Mouse (Mus musculus): ENCODE data around the gene Pirt. TPM values are rescaled to one million over a fixed set of nuclear protein-coding genes. Genes with fewer than 3 reads are reported as not detected.

Pirt gene
- total RNA-seq (2021): 1 to 10 TPM; 1.3 to 1.4 TPM
- long read RNA-seq: 0 reads

GRCm38 (mm10) chr11:66911811-66912210, at the start of gene Pirt:
Gene Pirt (plus strand): TSS chr11:66911981.
- no peak for DNase-seq (ENCODE audit: low spot score in 2 of 2)

- peak; percentile 16 to 27 for DNase-seq (ENCODE audit: low spot score in 2 of 2)
Measured at GRCm38 (mm10) chr11:66871701-66872100, 40.1 kb upstream of the Pirt start.

- no peak for DNase-seq (ENCODE audit: low spot score in 2 of 2)
Measured at GRCm38 (mm10) chr11:66872773-66873470, 38.9 kb upstream of the Pirt start.

GRCm38 (mm10) chr11:66881291-66881690, 30.5 kb upstream of the Pirt start:
- no peak for DNase-seq (ENCODE audit: low spot score in 2 of 2)

GRCm38 (mm10) chr11:66882224-66883040, 29.3 kb upstream of the Pirt start:
- DNase-seq (ENCODE audit: low spot score in 2 of 2): peak in 1 of 2 experiments; percentile 9

- DNase-seq (ENCODE audit: low spot score in 2 of 2): no peak
Measured at GRCm38 (mm10) chr11:66892536-66892935, 19.2 kb upstream of the Pirt start.

GRCm38 (mm10) chr11:66898747-66899146, 13.0 kb upstream of the Pirt start:
- no peak for DNase-seq (ENCODE audit: low spot score in 2 of 2)

GRCm38 (mm10) chr11:66899426-66899825, 12.4 kb upstream of the Pirt start:
- DNase-seq (ENCODE audit: low spot score in 2 of 2): peak; percentile 83 to 85

- no peak for DNase-seq (ENCODE audit: low spot score in 2 of 2)
Measured at GRCm38 (mm10) chr11:66902801-66903200, 9.0 kb upstream of the Pirt start.

GRCm38 (mm10) chr11:66905617-66906384, 6.0 kb upstream of the Pirt start:
- DNase-seq (ENCODE audit: low spot score in 2 of 2): peak; percentile 80 to 83

GRCm38 (mm10) chr11:66912531-66913458, 1.0 kb downstream of the Pirt start:
- DNase-seq (ENCODE audit: low spot score in 2 of 2): no peak

- peak; percentile 54 for DNase-seq (ENCODE audit: low spot score in 2 of 2)
Measured at GRCm38 (mm10) chr11:66914249-66914648, 2.5 kb downstream of the Pirt start.

- DNase-seq (ENCODE audit: low spot score in 2 of 2): no peak
Measured at GRCm38 (mm10) chr11:66920012-66920411, 8.2 kb downstream of the Pirt start.

GRCm38 (mm10) chr11:66924095-66924823, 12.5 kb downstream of the Pirt start:
- DNase-seq (ENCODE audit: low spot score in 2 of 2): no peak

GRCm38 (mm10) chr11:66928311-66928710, 16.5 kb downstream of the Pirt start:
- no peak for DNase-seq (ENCODE audit: low spot score in 2 of 2)

- no peak for DNase-seq (ENCODE audit: low spot score in 2 of 2)
Measured at GRCm38 (mm10) chr11:66932827-66933599, 21.2 kb downstream of the Pirt start.

GRCm38 (mm10) chr11:66934428-66935173, 22.8 kb downstream of the Pirt start:
- no peak for DNase-seq (ENCODE audit: low spot score in 2 of 2)

- no peak for DNase-seq (ENCODE audit: low spot score in 2 of 2)
Measured at GRCm38 (mm10) chr11:66942011-66942410, 30.2 kb downstream of the Pirt start.

Measured in layer of hippocampus, postnatal 10 days (tissue).